Mouse (Mus musculus): ENCODE results near the gene Prelp. TPM values are rescaled to one million over a fixed set of nuclear protein-coding genes. Genes with fewer than 3 reads are reported as not detected.

Gene Prelp
- polyA plus RNA-seq, 1 experiment from 2014 or later: 0.16 TPM

- Histone ChIP-seq H3K4me1 (peaks cover 24% of the 10 kb centered on the region), H3K4me3 (no peak overlapping the region), H3K9me3 (no peaks in the 10 kb centered on the region), H3K27me3 (ENCODE audit: insufficient read depth, poor library complexity, severe bottlenecking) (no peaks in the 10 kb centered on the region), H3K27ac (no peak overlapping the region), H3K36me3 (no peaks in the 10 kb centered on the region)
- no peak for DNase-seq (ENCODE audit: low spot score)
- WGBS: 86% methylated on average over 3 of the region's 3 CpGs
These were observed 4.0 kb upstream of the Prelp start for GRCm38 (mm10) chr1:133925223-133925622.

GRCm38 (mm10) chr1:133924141-133924875 is 3.1 kb upstream of the Prelp start:
- no peaks in the 10 kb centered on the region for H3K9me3 ChIP-seq
- H3K27ac ChIP-seq: peak overlapping the region; percentile 70
- no peaks in the 10 kb centered on the region for H3K36me3 ChIP-seq
- H3K4me3 ChIP-seq: peak overlapping the region; percentile 3; the same call in 1 of the 2 replicates
- DNase-seq (ENCODE audit: low spot score): no peak
- 21% methylated on average over 7 of the region's 7 CpGs for whole genome bisulfite sequencing
- H3K27me3 ChIP-seq (ENCODE audit: insufficient read depth, poor library complexity, severe bottlenecking): no peaks in the 10 kb centered on the region
- H3K4me1 ChIP-seq: peaks cover 25% of the 10 kb centered on the region

- DNase-seq (ENCODE audit: low spot score): no peak
- H3K27me3 ChIP-seq (ENCODE audit: insufficient read depth, poor library complexity, severe bottlenecking): peaks cover 6% of the 10 kb centered on the region; the same call in 1 of the 2 replicates
- 87% methylated on average over 5 of the region's 5 CpGs for WGBS
- H3K4me1 ChIP-seq: peaks cover 25% of the 10 kb centered on the region
- H3K9me3 ChIP-seq: no peaks in the 10 kb centered on the region
- no peak overlapping the region for H3K4me3 ChIP-seq
- no peaks in the 10 kb centered on the region for H3K36me3 ChIP-seq
- no peak overlapping the region for H3K27ac ChIP-seq
These were observed 1.9 kb upstream of the Prelp start for GRCm38 (mm10) chr1:133923071-133923470.

- Histone ChIP-seq H3K36me3 (no peaks in the 10 kb centered on the region), H3K4me3 (no peak overlapping the region), H3K9me3 (no peaks in the 10 kb centered on the region), H3K4me1 (peaks cover 38% of the 10 kb centered on the region), H3K27ac (no peak overlapping the region), H3K27me3 (ENCODE audit: insufficient read depth, poor library complexity, severe bottlenecking) (peaks cover 6% of the 10 kb centered on the region; the same call in 1 of the 2 replicates)
- 50% methylated on average over 3 of the region's 3 CpGs for WGBS
- DNase-seq (ENCODE audit: low spot score): no peak
These were observed 338 bp downstream of the Prelp start for GRCm38 (mm10) chr1:133920876-133921275.

- peaks cover 41% of the 10 kb centered on the region for H3K4me1 ChIP-seq
- no peaks in the 10 kb centered on the region for H3K36me3 ChIP-seq
- DNase-seq (ENCODE audit: low spot score): no peak
- no peak overlapping the region for H3K4me3 ChIP-seq
- no peak overlapping the region for H3K27ac ChIP-seq
- no peaks in the 10 kb centered on the region for H3K9me3 ChIP-seq
- peaks cover 6% of the 10 kb centered on the region; the same call in 1 of the 2 replicates for H3K27me3 ChIP-seq (ENCODE audit: insufficient read depth, poor library complexity, severe bottlenecking)
- 60% methylated on average over 3 of the region's 3 CpGs for WGBS
These were observed 813 bp downstream of the Prelp start for GRCm38 (mm10) chr1:133920401-133920800.

GRCm38 (mm10) chr1:133918088-133918470 is 3.1 kb downstream of the Prelp start:
- H3K36me3 ChIP-seq: no peaks in the 10 kb centered on the region
- H3K4me1 ChIP-seq: peaks cover 32% of the 10 kb centered on the region
- no peak for DNase-seq (ENCODE audit: low spot score)
- peak overlapping the region; percentile 44; the same call in 1 of the 2 replicates for H3K27ac ChIP-seq
- no peaks in the 10 kb centered on the region for H3K9me3 ChIP-seq
- no peak overlapping the region for H3K4me3 ChIP-seq
- WGBS: 47% methylated on average over 6 of the region's 6 CpGs
- peaks cover 18% of the 10 kb centered on the region; the same call in 1 of the 2 replicates for H3K27me3 ChIP-seq (ENCODE audit: insufficient read depth, poor library complexity, severe bottlenecking)

- Histone ChIP-seq H3K9me3 (no peaks in the 10 kb centered on the region), H3K4me3 (no peak overlapping the region), H3K4me1 (peaks cover 32% of the 10 kb centered on the region), H3K36me3 (no peaks in the 10 kb centered on the region), H3K27me3 (ENCODE audit: insufficient read depth, poor library complexity, severe bottlenecking) (peaks cover 20% of the 10 kb centered on the region; the same call in 1 of the 2 replicates), H3K27ac (peak overlapping the region; percentile 44; the same call in 1 of the 2 replicates)
- no peak for DNase-seq (ENCODE audit: low spot score)
- WGBS: 25% methylated on average over 11 of the region's 11 CpGs
These were observed 3.6 kb downstream of the Prelp start for GRCm38 (mm10) chr1:133917456-133918087.

- DNase-seq (ENCODE audit: low spot score): no peak
- Histone ChIP-seq H3K4me3 (no peak overlapping the region), H3K9me3 (no peaks in the 10 kb centered on the region), H3K27ac (no peak overlapping the region), H3K27me3 (ENCODE audit: insufficient read depth, poor library complexity, severe bottlenecking) (peaks cover 29% of the 10 kb centered on the region), H3K4me1 (peaks cover 22% of the 10 kb centered on the region), H3K36me3 (no peaks in the 10 kb centered on the region)
- 58% methylated on average over 8 of the region's 8 CpGs for WGBS
These were observed 5.4 kb downstream of the Prelp start for GRCm38 (mm10) chr1:133915723-133916355.

- Histone ChIP-seq H3K27me3 (ENCODE audit: insufficient read depth, poor library complexity, severe bottlenecking) (peaks cover 36% of the 10 kb centered on the region), H3K4me3 (no peak overlapping the region), H3K9me3 (no peaks in the 10 kb centered on the region), H3K4me1 (peaks cover 16% of the 10 kb centered on the region), H3K27ac (no peak overlapping the region), H3K36me3 (no peaks in the 10 kb centered on the region)
- DNase-seq (ENCODE audit: low spot score): no peak
- 78% methylated on average over 13 of the region's 13 CpGs for WGBS
These were observed 6.1 kb downstream of the Prelp start for GRCm38 (mm10) chr1:133915115-133915514.

- Histone ChIP-seq H3K9me3 (no peaks in the 10 kb centered on the region), H3K4me3 (no peak overlapping the region), H3K27ac (no peak overlapping the region), H3K27me3 (ENCODE audit: insufficient read depth, poor library complexity, severe bottlenecking) (peaks cover 48% of the 10 kb centered on the region), H3K36me3 (no peaks in the 10 kb centered on the region), H3K4me1 (peaks cover 28% of the 10 kb centered on the region)
- 76% methylated on average over 6 of the region's 6 CpGs for WGBS
- DNase-seq (ENCODE audit: low spot score): no peak
These were observed 8.2 kb downstream of the Prelp start for GRCm38 (mm10) chr1:133913018-133913417.

GRCm38 (mm10) chr1:133911456-133911855 is 9.8 kb downstream of the Prelp start:
- Histone ChIP-seq H3K27me3 (ENCODE audit: insufficient read depth, poor library complexity, severe bottlenecking) (peaks cover 63% of the 10 kb centered on the region), H3K27ac (no peak overlapping the region), H3K4me3 (no peak overlapping the region), H3K4me1 (peaks cover 30% of the 10 kb centered on the region), H3K9me3 (no peaks in the 10 kb centered on the region), H3K36me3 (no peaks in the 10 kb centered on the region)
- 24% methylated on average over 4 of the region's 4 CpGs for WGBS
- no peak for DNase-seq (ENCODE audit: low spot score)

- Histone ChIP-seq H3K27ac (no peak overlapping the region), H3K4me1 (peaks cover 28% of the 10 kb centered on the region), H3K4me3 (no peak overlapping the region), H3K36me3 (no peaks in the 10 kb centered on the region), H3K27me3 (ENCODE audit: insufficient read depth, poor library complexity, severe bottlenecking) (peaks cover 67% of the 10 kb centered on the region), H3K9me3 (no peaks in the 10 kb centered on the region)
- 66% methylated on average over 4 of the region's 4 CpGs for WGBS
- DNase-seq (ENCODE audit: low spot score): no peak
These were observed 10.2 kb downstream of the Prelp start for GRCm38 (mm10) chr1:133911008-133911407.

- WGBS: 65% methylated on average over 7 of the region's 7 CpGs
- Histone ChIP-seq H3K4me1 (peaks cover 23% of the 10 kb centered on the region), H3K27me3 (ENCODE audit: insufficient read depth, poor library complexity, severe bottlenecking) (peaks cover 74% of the 10 kb centered on the region), H3K27ac (no peak overlapping the region), H3K9me3 (no peaks in the 10 kb centered on the region), H3K4me3 (no peak overlapping the region), H3K36me3 (no peaks in the 10 kb centered on the region)
- DNase-seq (ENCODE audit: low spot score): no peak
These were observed 11.1 kb downstream of the Prelp start for GRCm38 (mm10) chr1:133910108-133910507.
